Mouse (Mus musculus) lung, adult 2 months (tissue): ENCODE measurements around the gene Actn3.

Source experiments
- CTCF ChIP-seq: fragments of 200-500 bp; IDR thresholded peaks from 2 replicates; pipeline ENCODE4 v1.5.1; 2011; ENCODE audit warnings: mild to moderate bottlenecking, low read length, control low read depth; ENCODE audit not compliant: insufficient read depth
- POLR2A ChIP-seq: fragments of 200-500 bp; IDR thresholded peaks from 2 replicates; pipeline ENCODE4 v1.6.1; 2011; ENCODE audit warnings: low read depth, mild to moderate bottlenecking, control low read depth, low read length, borderline replicate concordance; ENCODE audit errors: extremely low read depth

DNA sequence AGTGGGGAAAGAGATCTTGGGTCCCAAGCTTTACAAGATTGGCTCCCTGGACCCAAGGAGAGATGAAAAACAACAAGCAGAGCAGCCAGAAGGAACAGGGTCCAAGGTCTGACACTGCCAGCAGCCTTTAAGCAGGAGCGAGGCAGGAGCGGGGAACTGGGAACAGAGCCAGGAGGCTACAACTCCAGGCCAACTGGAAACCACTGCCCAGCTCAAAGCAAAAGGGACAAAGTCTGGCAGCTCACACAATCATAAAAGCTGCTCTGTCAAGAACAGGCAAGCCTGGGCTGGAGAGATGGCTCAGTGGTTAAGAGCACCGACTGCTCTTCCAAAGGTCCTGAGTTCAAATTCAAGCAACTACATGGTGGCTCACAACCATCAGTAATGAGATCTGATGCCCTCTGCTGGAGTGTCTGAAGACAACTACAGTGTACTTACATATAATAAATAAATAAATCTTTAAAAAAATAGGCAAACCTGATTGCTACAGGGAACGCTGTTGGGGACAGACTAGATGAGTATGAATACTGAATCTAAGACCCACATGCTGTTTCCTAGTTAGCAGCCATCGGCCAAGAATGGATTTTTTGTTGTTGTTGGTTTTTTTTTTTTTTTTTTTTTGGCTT is 56.9 kb downstream of the Actn3 start:
- TF ChIP-seq CTCF (no peak), POLR2A (no peak)
